Mouse (Mus musculus) intestine, postnatal 0 days (tissue): ENCODE results near the gene Psmd9. TPM values are rescaled to one million over a fixed set of nuclear protein-coding genes. Genes with fewer than 3 reads are reported as not detected.

Experiments used
- ATAC-seq: fragments of 200-750 bp; cut with Nextera tagmentation; 2 replicates; pipeline ENCODE4 v1.8.0; 2017; ENCODE audit warnings: mild to moderate bottlenecking, moderate TSS enrichment, moderate library complexity
- H3K27ac ChIP-seq: fragments of 300-500 bp; sonication (generic); 2 replicates; pipeline ENCODE4 v1.5.1; 2014; ENCODE audit warnings: mild to moderate bottlenecking, low read depth, low read length, moderate library complexity
- H3K27me3 ChIP-seq: fragments of 300-500 bp; sonication (generic); replicated peaks from 2 replicates; pipeline ENCODE4 v1.6.1; 2014; ENCODE audit warnings: low read length, mixed read lengths; ENCODE audit not compliant: control insufficient read depth, insufficient read depth
- H3K36me3 ChIP-seq: fragments of 300-500 bp; sonication (generic); 2 replicates; pipeline ENCODE4 v1.6.1; 2014; ENCODE audit warnings: mild to moderate bottlenecking, moderate library complexity; ENCODE audit not compliant: control insufficient read depth, insufficient read depth
- H3K4me1 ChIP-seq: fragments of 300-500 bp; sonication (generic); replicated peaks from 2 replicates; pipeline ENCODE4 v1.6.1; 2014; ENCODE audit warnings: antibody characterized with exemption, low read length, mixed read lengths; ENCODE audit not compliant: control insufficient read depth, insufficient read depth
- H3K4me2 ChIP-seq: fragments of 300-500 bp; sonication (generic); replicated peaks from 2 replicates; pipeline ENCODE4 v1.6.1; 2014; ENCODE audit warnings: low read depth, mild to moderate bottlenecking, moderate library complexity
- H3K4me3 ChIP-seq: fragments of 300-500 bp; sonication (generic); 2 replicates; pipeline ENCODE4 v1.5.1; 2014; ENCODE audit warnings: low read depth, low read length
- H3K9ac ChIP-seq: fragments of 300-500 bp; sonication (generic); 2 replicates; pipeline ENCODE4 v1.6.1; 2014; ENCODE audit warnings: mild to moderate bottlenecking, low read depth, low read length
- H3K9me3 ChIP-seq: fragments of 300-500 bp; sonication (generic); 2 replicates; pipeline ENCODE4 v1.6.1; 2016; ENCODE audit warnings: mixed run types; ENCODE audit not compliant: control insufficient read depth
- CTCF ChIP-seq: sonication (generic); IDR thresholded peaks from 2 replicates; pipeline ENCODE4 v1.5.1; 2016; ENCODE audit warnings: low read depth, mild to moderate bottlenecking, control low read depth, antibody characterized with exemption, moderate library complexity
- whole genome bisulfite sequencing: fragments of 180-500 bp; shearing (Covaris S2); extraction: QIAGEN DNeasy Blood & Tissue Kit; methylation state at CpG from one replicate; pipeline ENCODE4 v1.1.7; 2014; 5-methylcytosine and 5-hydroxymethylcytosine counted together
- polyA plus RNA-seq: library from polyadenylated mRNA; unstranded; fragments of >200 nt; fragmentation: Nextera tagmentation; extraction: Ambion mirVana; gene quantifications from 2 replicates; pipeline ENCODE4 v1.2.1, GENCODE M21; 2015

Psmd9 gene
- polyA plus RNA-seq, 1 experiment from 2014 or later, result 50.9 TPM

- H3K27ac ChIP-seq, result no peak within 1 kb of the TSS
- no peaks in the 10 kb centered on the region for H3K36me3 ChIP-seq
- peak; percentile 28; the same call in 1 of the 2 replicates for ATAC-seq
- H3K27me3 ChIP-seq, result no peaks in the 10 kb centered on the region
- no peak within 1 kb of the TSS for H3K9ac ChIP-seq
- no peak within 1 kb of the TSS for H3K4me2 ChIP-seq
- no peak within 1 kb of the TSS for H3K4me3 ChIP-seq
- TF ChIP-seq CTCF, result no peak
- H3K4me1 ChIP-seq, result no peaks in the 10 kb centered on the region
- WGBS, result 67% methylated on average over 10 of the region's 10 CpGs
- H3K9me3 ChIP-seq, result no peaks in the 10 kb centered on the region
Measured at GRCm38 (mm10) chr5:123182651-123183050, 13.4 kb downstream of the Psmd9 start, which contains the start of gene Hpd. Hpd (minus strand) TSS chr5:123182727.

- Histone ChIP-seq H3K36me3 (no peaks in the 10 kb centered on the region), H3K4me1 (no peaks in the 10 kb centered on the region), H3K9ac (no peak overlapping the region), H3K27me3 (no peaks in the 10 kb centered on the region), H3K27ac (no peak overlapping the region), H3K4me2 (no peak overlapping the region), H3K4me3 (no peak overlapping the region), H3K9me3 (no peaks in the 10 kb centered on the region)
- 59% methylated on average over 6 of the region's 6 CpGs for WGBS
- ATAC-seq, result no peak
- no peak for TF ChIP-seq CTCF
Measured at GRCm38 (mm10) chr5:123185966-123186365, 16.8 kb downstream of the Psmd9 start.

DNA sequence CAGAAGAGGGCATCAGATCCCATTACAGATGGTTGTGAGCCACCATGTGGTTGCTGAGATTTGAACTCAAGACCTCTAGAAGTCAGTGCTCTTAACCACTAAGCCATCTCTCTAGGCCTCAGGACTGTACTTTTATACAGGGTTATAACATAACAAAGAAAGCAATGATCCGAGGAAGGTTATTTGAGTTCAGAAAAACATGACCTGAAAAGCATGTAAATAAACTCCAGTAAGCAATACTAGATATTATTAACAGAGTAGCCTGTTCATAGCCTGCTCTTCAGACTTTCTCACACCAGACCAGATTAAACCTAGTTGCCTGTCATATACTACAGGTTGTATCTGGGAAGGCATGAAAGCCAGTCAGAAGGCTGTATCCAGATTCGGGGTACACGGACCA is 18.1 kb downstream of the Psmd9 start:
- 90% methylated on average over 3 of the region's 3 CpGs for whole genome bisulfite sequencing
- Histone ChIP-seq H3K36me3 (no peaks in the 10 kb centered on the region), H3K4me1 (no peaks in the 10 kb centered on the region), H3K4me2 (no peak overlapping the region), H3K27me3 (no peaks in the 10 kb centered on the region), H3K9me3 (no peaks in the 10 kb centered on the region), H3K27ac (no peak overlapping the region), H3K4me3 (no peak overlapping the region), H3K9ac (no peak overlapping the region)
- TF ChIP-seq CTCF, result no peak
- no peak for ATAC-seq

GRCm38 (mm10) chr5:123190912-123191311 is 21.7 kb downstream of the Psmd9 start:
- Histone ChIP-seq H3K27me3 (no peaks in the 10 kb centered on the region), H3K4me2 (no peak overlapping the region), H3K27ac (no peak overlapping the region), H3K4me3 (no peak overlapping the region), H3K4me1 (no peaks in the 10 kb centered on the region), H3K36me3 (no peaks in the 10 kb centered on the region), H3K9me3 (no peaks in the 10 kb centered on the region), H3K9ac (no peak overlapping the region)
- no peak for TF ChIP-seq CTCF
- WGBS, result 51% methylated on average over 3 of the region's 3 CpGs
- no peak for ATAC-seq

- Histone ChIP-seq H3K36me3 (no peaks in the 10 kb centered on the region), H3K27ac (no peak overlapping the region), H3K9me3 (no peaks in the 10 kb centered on the region), H3K4me2 (no peak overlapping the region), H3K9ac (no peak overlapping the region), H3K4me1 (no peaks in the 10 kb centered on the region), H3K4me3 (no peak overlapping the region), H3K27me3 (no peaks in the 10 kb centered on the region)
- TF ChIP-seq CTCF, result no peak
- WGBS, result 74% methylated on average over 6 of the region's 6 CpGs
- no peak for ATAC-seq
Measured at GRCm38 (mm10) chr5:123191427-123191826, 22.2 kb downstream of the Psmd9 start.

DNA sequence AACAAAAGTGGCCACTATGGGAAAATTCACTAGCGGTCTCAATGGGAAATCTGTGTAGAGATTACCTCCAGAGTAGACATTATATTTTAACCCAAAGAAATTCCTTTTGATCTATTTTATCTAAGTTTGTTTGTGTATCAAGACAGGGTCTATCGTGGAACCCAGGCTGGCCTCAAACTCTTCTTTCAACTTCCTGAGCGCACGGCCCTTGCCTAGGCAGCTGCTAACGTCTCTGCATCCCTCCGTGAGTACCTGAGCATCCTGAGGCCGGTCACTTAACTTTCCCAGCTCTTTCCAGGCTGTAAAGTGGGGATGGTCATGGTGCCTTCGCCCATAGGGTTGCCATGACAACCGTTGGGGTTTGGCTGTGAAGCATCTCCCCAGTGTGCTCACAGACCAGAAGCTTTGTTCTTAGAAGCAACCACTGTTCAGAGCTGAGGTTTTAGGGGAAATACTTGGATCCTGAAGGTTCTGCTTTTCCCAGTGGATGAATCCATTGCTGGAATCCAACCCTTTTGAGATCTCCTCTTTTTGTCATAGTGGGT is 23.5 kb downstream of the Psmd9 start:
- TF ChIP-seq CTCF, result no peak
- no peaks in the 10 kb centered on the region for H3K4me1 ChIP-seq
- 54% methylated on average over 9 of the region's 9 CpGs for WGBS
- no peak for ATAC-seq
- H3K36me3 ChIP-seq, result no peaks in the 10 kb centered on the region
- H3K9ac ChIP-seq, result no peak overlapping the region
- no peaks in the 10 kb centered on the region for H3K27me3 ChIP-seq
- H3K9me3 ChIP-seq, result no peaks in the 10 kb centered on the region
- no peak overlapping the region for H3K4me3 ChIP-seq
- H3K4me2 ChIP-seq, result no peak overlapping the region
- H3K27ac ChIP-seq, result no peak overlapping the region

DNA sequence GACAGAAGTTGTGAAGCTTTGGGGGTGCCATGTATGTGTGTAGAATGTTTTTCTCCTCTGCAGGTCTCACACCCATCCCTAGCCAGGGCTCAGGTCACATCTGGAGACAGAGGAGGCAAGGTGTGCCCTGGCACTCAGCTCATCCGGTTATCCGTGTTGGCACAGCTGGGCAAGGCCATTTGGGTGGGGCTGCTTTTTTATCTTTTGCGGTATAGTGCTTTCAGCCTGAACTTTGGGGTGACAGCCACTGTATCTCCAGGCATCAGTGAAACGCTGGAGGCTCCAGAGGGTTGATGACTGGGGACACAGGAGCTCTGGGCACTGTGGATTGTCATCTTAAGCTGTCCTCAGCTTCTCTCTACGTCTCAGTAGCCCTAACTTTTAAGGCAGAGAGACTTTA is 24.2 kb downstream of the Psmd9 start:
- WGBS, result 44% methylated on average over 5 of the region's 5 CpGs
- no peak for TF ChIP-seq CTCF
- Histone ChIP-seq H3K4me1 (no peaks in the 10 kb centered on the region), H3K27me3 (no peaks in the 10 kb centered on the region), H3K36me3 (no peaks in the 10 kb centered on the region), H3K9ac (no peak overlapping the region), H3K9me3 (no peaks in the 10 kb centered on the region), H3K4me3 (no peak overlapping the region), H3K27ac (no peak overlapping the region), H3K4me2 (no peak overlapping the region)
- ATAC-seq, result no peak
